Mouse (Mus musculus): ENCODE results near the gene Sh2b1. TPM values are rescaled to one million over a fixed set of nuclear protein-coding genes. Genes with fewer than 3 reads are reported as not detected.
"Not testable (repeated sequence)": the region's sequence is repeated elsewhere in the genome, so short reads cannot be mapped to it uniquely, and the experiment has no call there.

Gene Sh2b1
- polyA plus RNA-seq, 1 experiment from 2014 or later, result 44.3 TPM

- Histone ChIP-seq H3K36me3 (ENCODE audit: control insufficient read depth, insufficient read depth, low read length) (peaks cover 33% of the 10 kb centered on the region), H3K9ac (ENCODE audit: low read depth, low read length) (peak overlapping the region; percentile 71), H3K4me2 (ENCODE audit: low read depth, low read length) (peak overlapping the region; percentile 96), H3K4me3 (ENCODE audit: low read depth, low read length) (peak overlapping the region; percentile 63)
- not testable (repeated sequence) for H3K4me1 ChIP-seq (ENCODE audit: control insufficient read depth, insufficient read depth, low read length); ATAC-seq (ENCODE audit: low read depth); H3K9me3 ChIP-seq (ENCODE audit: control insufficient read depth, low read length); H3K27me3 ChIP-seq (replicated peaks; ENCODE audit: control insufficient read depth, insufficient read depth, low read length); DNase-seq (ENCODE audit: low spot score); H3K27ac ChIP-seq (replicated peaks; ENCODE audit: low read depth, low read length)
- 21% methylated on average over 16 of the region's 25 CpGs for WGBS
Measured at GRCm38 (mm10) chr7:126487617-126488385, 12.6 kb upstream of the Sh2b1 start.

GRCm38 (mm10) chr7:126487052-126487483, 11.8 kb upstream of the Sh2b1 start, which contains the start of gene Tufm:
Gene Tufm (plus strand): TSS chr7:126487361.
- ATAC-seq (ENCODE audit: low read depth) (peak; percentile 95), DNase-seq (ENCODE audit: low spot score) (peak; percentile 99)
- peak within 1 kb of the TSS; percentile 63 for H3K4me3 ChIP-seq (ENCODE audit: low read depth, low read length)
- H3K4me2 ChIP-seq (ENCODE audit: low read depth, low read length), result peak within 1 kb of the TSS; percentile 96
- H3K4me1 ChIP-seq (ENCODE audit: control insufficient read depth, insufficient read depth, low read length), result peaks cover 6% of the 10 kb centered on the region; the same call in 1 of the 2 replicates
- WGBS, result 0% methylated on average over 25 of the region's 32 CpGs
- H3K9me3 ChIP-seq (ENCODE audit: control insufficient read depth, low read length), result no peaks in the 10 kb centered on the region
- peaks cover 26% of the 10 kb centered on the region for H3K36me3 ChIP-seq (ENCODE audit: control insufficient read depth, insufficient read depth, low read length)
- H3K9ac ChIP-seq (ENCODE audit: low read depth, low read length), result peak within 1 kb of the TSS; percentile 71
- H3K27ac ChIP-seq (replicated peaks; ENCODE audit: low read depth, low read length), result peak within 1 kb of the TSS; percentile 73
- no peaks in the 10 kb centered on the region for H3K27me3 ChIP-seq (replicated peaks; ENCODE audit: control insufficient read depth, insufficient read depth, low read length)

GRCm38 (mm10) chr7:126482392-126482871, 7.2 kb upstream of the Sh2b1 start:
- H3K9ac ChIP-seq (ENCODE audit: low read depth, low read length), result peak overlapping the region; percentile 62
- H3K36me3 ChIP-seq (ENCODE audit: control insufficient read depth, insufficient read depth, low read length), result no peaks in the 10 kb centered on the region
- no peaks in the 10 kb centered on the region for H3K27me3 ChIP-seq (replicated peaks; ENCODE audit: control insufficient read depth, insufficient read depth, low read length)
- under 1% methylated on average over 18 of the region's 23 CpGs for WGBS
- H3K4me3 ChIP-seq (ENCODE audit: low read depth, low read length), result peak overlapping the region; percentile 33
- H3K4me1 ChIP-seq (ENCODE audit: control insufficient read depth, insufficient read depth, low read length), result no peaks in the 10 kb centered on the region
- peak overlapping the region; percentile 67 for H3K4me2 ChIP-seq (ENCODE audit: low read depth, low read length)
- H3K27ac ChIP-seq (replicated peaks; ENCODE audit: low read depth, low read length), result peak overlapping the region; percentile 63
- peak; percentile 89 for ATAC-seq (ENCODE audit: low read depth)
- peak; percentile 94 for DNase-seq (ENCODE audit: low spot score)
- H3K9me3 ChIP-seq (ENCODE audit: control insufficient read depth, low read length), result no peaks in the 10 kb centered on the region; the same call in 1 of the 2 replicates

- WGBS, result 25% methylated on average over 5 of the region's 5 CpGs
- no peak overlapping the region for H3K9ac ChIP-seq (ENCODE audit: low read depth, low read length)
- H3K4me2 ChIP-seq (ENCODE audit: low read depth, low read length), result no peak overlapping the region
- DNase-seq (ENCODE audit: low spot score) (no peak), ATAC-seq (ENCODE audit: low read depth) (no peak)
- H3K9me3 ChIP-seq (ENCODE audit: control insufficient read depth, low read length), result no peaks in the 10 kb centered on the region; the same call in 1 of the 2 replicates
- H3K27ac ChIP-seq (replicated peaks; ENCODE audit: low read depth, low read length), result no peak overlapping the region
- H3K36me3 ChIP-seq (ENCODE audit: control insufficient read depth, insufficient read depth, low read length), result no peaks in the 10 kb centered on the region
- H3K27me3 ChIP-seq (replicated peaks; ENCODE audit: control insufficient read depth, insufficient read depth, low read length), result no peaks in the 10 kb centered on the region
- H3K4me1 ChIP-seq (ENCODE audit: control insufficient read depth, insufficient read depth, low read length), result no peaks in the 10 kb centered on the region
- no peak overlapping the region for H3K4me3 ChIP-seq (ENCODE audit: low read depth, low read length)
Measured at GRCm38 (mm10) chr7:126481699-126482098, 6.5 kb upstream of the Sh2b1 start.

GRCm38 (mm10) chr7:126474486-126474955, 703 bp downstream of the Sh2b1 start:
- Histone ChIP-seq H3K27ac (replicated peaks; ENCODE audit: low read depth, low read length) (peak overlapping the region; percentile 94), H3K27me3 (replicated peaks; ENCODE audit: control insufficient read depth, insufficient read depth, low read length) (no peaks in the 10 kb centered on the region), H3K9me3 (ENCODE audit: control insufficient read depth, low read length) (no peaks in the 10 kb centered on the region), H3K9ac (ENCODE audit: low read depth, low read length) (peak overlapping the region; percentile 91), H3K4me1 (ENCODE audit: control insufficient read depth, insufficient read depth, low read length) (peaks cover 10% of the 10 kb centered on the region), H3K36me3 (ENCODE audit: control insufficient read depth, insufficient read depth, low read length) (peaks cover 35% of the 10 kb centered on the region), H3K4me2 (ENCODE audit: low read depth, low read length) (peak overlapping the region; percentile 89), H3K4me3 (ENCODE audit: low read depth, low read length) (peak overlapping the region; percentile 65)
- 1% methylated on average over 19 of the region's 27 CpGs for WGBS
- DNase-seq (ENCODE audit: low spot score), result no peak
- peak; percentile 27 for ATAC-seq (ENCODE audit: low read depth)

GRCm38 (mm10) chr7:126473470-126474086, 1.6 kb downstream of the Sh2b1 start:
- peaks cover 10% of the 10 kb centered on the region for H3K4me1 ChIP-seq (ENCODE audit: control insufficient read depth, insufficient read depth, low read length)
- peaks cover 44% of the 10 kb centered on the region for H3K36me3 ChIP-seq (ENCODE audit: control insufficient read depth, insufficient read depth, low read length)
- ATAC-seq (ENCODE audit: low read depth) (no peak; the same call in 1 of the 2 replicates), DNase-seq (ENCODE audit: low spot score) (peak; percentile 43)
- peak overlapping the region; percentile 89 for H3K4me2 ChIP-seq (ENCODE audit: low read depth, low read length)
- H3K27ac ChIP-seq (replicated peaks; ENCODE audit: low read depth, low read length), result no peak overlapping the region
- 67% methylated on average over 9 of the region's 9 CpGs for WGBS
- H3K9ac ChIP-seq (ENCODE audit: low read depth, low read length), result peak overlapping the region; percentile 91
- H3K9me3 ChIP-seq (ENCODE audit: control insufficient read depth, low read length), result no peaks in the 10 kb centered on the region
- no peaks in the 10 kb centered on the region for H3K27me3 ChIP-seq (replicated peaks; ENCODE audit: control insufficient read depth, insufficient read depth, low read length)
- peak overlapping the region; percentile 65 for H3K4me3 ChIP-seq (ENCODE audit: low read depth, low read length)

GRCm38 (mm10) chr7:126472713-126473112, 2.5 kb downstream of the Sh2b1 start:
- no peaks in the 10 kb centered on the region for H3K9me3 ChIP-seq (ENCODE audit: control insufficient read depth, low read length)
- H3K4me1 ChIP-seq (ENCODE audit: control insufficient read depth, insufficient read depth, low read length), result peaks cover 10% of the 10 kb centered on the region
- no peak overlapping the region for H3K4me3 ChIP-seq (ENCODE audit: low read depth, low read length)
- H3K4me2 ChIP-seq (ENCODE audit: low read depth, low read length), result no peak overlapping the region
- no peak overlapping the region for H3K27ac ChIP-seq (replicated peaks; ENCODE audit: low read depth, low read length)
- WGBS, result 90% methylated on average over 16 of the region's 16 CpGs
- ATAC-seq (ENCODE audit: low read depth) (no peak), DNase-seq (ENCODE audit: low spot score) (no peak)
- no peaks in the 10 kb centered on the region for H3K27me3 ChIP-seq (replicated peaks; ENCODE audit: control insufficient read depth, insufficient read depth, low read length)
- H3K9ac ChIP-seq (ENCODE audit: low read depth, low read length), result no peak overlapping the region
- H3K36me3 ChIP-seq (ENCODE audit: control insufficient read depth, insufficient read depth, low read length), result peaks cover 53% of the 10 kb centered on the region

- WGBS, result 88% methylated on average over 13 of the region's 13 CpGs
- Histone ChIP-seq H3K9ac (ENCODE audit: low read depth, low read length) (no peak overlapping the region), H3K9me3 (ENCODE audit: control insufficient read depth, low read length) (no peaks in the 10 kb centered on the region), H3K4me3 (ENCODE audit: low read depth, low read length) (no peak overlapping the region), H3K4me2 (ENCODE audit: low read depth, low read length) (no peak overlapping the region), H3K27ac (replicated peaks; ENCODE audit: low read depth, low read length) (no peak overlapping the region), H3K36me3 (ENCODE audit: control insufficient read depth, insufficient read depth, low read length) (peaks cover 57% of the 10 kb centered on the region), H3K4me1 (ENCODE audit: control insufficient read depth, insufficient read depth, low read length) (peaks cover 10% of the 10 kb centered on the region), H3K27me3 (replicated peaks; ENCODE audit: control insufficient read depth, insufficient read depth, low read length) (no peaks in the 10 kb centered on the region)
- DNase-seq (ENCODE audit: low spot score) (no peak), ATAC-seq (ENCODE audit: low read depth) (no peak)
Measured at GRCm38 (mm10) chr7:126472306-126472705, 2.9 kb downstream of the Sh2b1 start.

Measured in embryonic facial prominence, embryonic 14.5 days (tissue).